Mouse (Mus musculus) liver, adult 2 months (tissue): ENCODE results near the gene Gtf2h4.

Experiments used
- CTCF ChIP-seq: fragments of 200-500 bp; IDR thresholded peaks from 2 replicates; pipeline ENCODE4 v1.5.1; 2011; ENCODE audit warnings: low read depth, low read length, control low read depth
- POLR2A ChIP-seq: fragments of 200-500 bp; IDR thresholded peaks from 2 replicates; pipeline ENCODE4 v1.6.1; 2011; ENCODE audit warnings: low read length, control low read depth; ENCODE audit not compliant: insufficient read depth; ENCODE audit errors: extremely low read depth

DNA sequence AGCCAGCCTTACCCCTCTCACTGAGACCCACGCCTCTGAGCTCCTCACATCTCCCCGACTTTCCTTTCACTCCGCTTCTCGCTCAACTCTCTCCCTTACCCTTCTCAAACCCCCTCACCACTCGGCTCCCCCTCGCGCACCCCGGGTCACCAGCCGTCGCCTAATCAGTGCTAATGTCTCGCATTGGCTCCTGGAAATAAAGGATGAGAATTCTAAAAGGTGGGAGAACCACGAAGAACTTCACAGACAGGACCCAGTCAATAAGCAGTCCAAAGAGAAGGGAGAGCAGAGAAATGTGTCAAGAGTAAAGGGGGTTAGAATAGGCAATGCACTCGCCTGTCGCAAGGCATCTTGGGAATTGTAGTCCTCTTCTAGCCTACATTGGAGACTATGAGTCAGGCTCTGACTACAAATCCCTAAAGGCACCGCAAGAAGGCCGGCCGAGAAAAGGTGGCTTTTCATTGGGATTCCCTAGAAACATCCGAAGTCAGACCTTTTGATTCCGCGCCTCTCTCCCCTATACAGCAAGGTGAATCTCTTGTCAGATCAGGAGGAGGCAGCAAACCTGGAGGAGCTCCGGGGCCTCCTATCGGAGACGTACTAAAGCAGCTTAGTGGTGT is at the start of gene Gtf2h4:
- TF ChIP-seq POLR2A = no peak
- no peak for TF ChIP-seq CTCF
